Comparison of ENCODE assay signal across 24 mouse cellular contexts in genomic region chr12:12170581-12170980, GRCm38 (mm10).
DNase-seq lines count a peak whose midpoint lies in the region; ATAC-seq lines count a peak whose summit lies in the region.
"Had no signal": no experiment of that assay in that cellular context is flagged by ENCODE, and none has a peak within 500 bp of the region (broad histone marks: within the 10 kb centered on the region; RNA-seq: fewer than 3 reads in every experiment).

No protein-coding gene starts in this region.

- no peaks in the 10 kb centered on the region for H3K9me3 ChIP-seq in intestine, embryonic 14.5 days (ENCODE audit: control insufficient read depth, low read length)
- H3K9me3 ChIP-seq in intestine, embryonic 15.5 days = no peaks in the 10 kb centered on the region
- H3K9me3 ChIP-seq in kidney, embryonic 16.5 days (ENCODE audit: low read length) = no peaks in the 10 kb centered on the region
- H3K9me3 ChIP-seq: embryonic facial prominence, embryonic 10.5 days; embryonic facial prominence, embryonic 12.5 days; forebrain, embryonic 13.5 days; forebrain, embryonic 15.5 days had no signal

- DNase-seq in intestine, embryonic 14.5 days (ENCODE audit: low spot score) = peak; percentile 12
- peak; percentile 34 for DNase-seq in kidney, adult 9 months
- DNase-seq in kidney, postnatal 10 days = peak; percentile 19
- no peak for DNase-seq in kidney, adult 18-20 months
- DNase-seq: adrenal gland, adult 8-10 months; adrenal gland, postnatal 14 days; adrenal gland, postnatal 36 days; B cell, adult 2 months; cerebellum, adult 11-12 months; cerebellum, adult 2 months; cerebellum, adult 9-10 months; cerebellum, postnatal 10 days; cerebellum, postnatal 25 days had no signal

- no peaks in the 10 kb centered on the region for H3K4me1 ChIP-seq in intestine, embryonic 14.5 days (replicated peaks; ENCODE audit: control insufficient read depth, insufficient read depth, low read length)
- H3K4me1 ChIP-seq in intestine, embryonic 15.5 days (replicated peaks) = no peaks in the 10 kb centered on the region
- H3K4me1 ChIP-seq in kidney, embryonic 16.5 days (ENCODE audit: insufficient read depth, low read length) = no peaks in the 10 kb centered on the region
- H3K4me1 ChIP-seq: embryonic facial prominence, embryonic 10.5 days; embryonic facial prominence, embryonic 12.5 days; forebrain, embryonic 13.5 days; forebrain, embryonic 15.5 days had no signal

- 41% methylated on average over 2 of the region's 2 CpGs for WGBS in intestine, embryonic 14.5 days
- 48% methylated on average over 2 of the region's 2 CpGs for WGBS in intestine, embryonic 15.5 days
- 32% methylated on average over 2 of the region's 2 CpGs for WGBS in kidney, embryonic 16.5 days

- no peak for ATAC-seq in intestine, embryonic 14.5 days (replicated peaks; ENCODE audit: low FRiP score, low TSS enrichment, low read depth)
- ATAC-seq in intestine, embryonic 15.5 days = no peak
- no peak for ATAC-seq in kidney, embryonic 16.5 days (ENCODE audit: low FRiP score, low TSS enrichment)
- ATAC-seq: activated CD4-positive, CD25-positive, alpha-beta regulatory T cell, adult 4 months; CD4-positive, CD25-positive, alpha-beta regulatory T cell, adult 4 months; forebrain, embryonic 13.5 days; forebrain, embryonic 15.5 days; Patski had no signal

- no peak overlapping the region for H3K27ac ChIP-seq in intestine, embryonic 14.5 days (ENCODE audit: low read depth)
- H3K27ac ChIP-seq in intestine, embryonic 15.5 days = no peak overlapping the region
- no peak overlapping the region for H3K27ac ChIP-seq in kidney, embryonic 16.5 days (ENCODE audit: low read length)
- H3K27ac ChIP-seq: embryonic facial prominence, embryonic 10.5 days; embryonic facial prominence, embryonic 12.5 days; forebrain, embryonic 13.5 days; forebrain, embryonic 15.5 days had no signal

- H3K4me2 ChIP-seq in intestine, embryonic 14.5 days (ENCODE audit: low read length) = no peak overlapping the region
- H3K4me2 ChIP-seq in intestine, embryonic 15.5 days (replicated peaks) = no peak overlapping the region
- H3K4me2 ChIP-seq in kidney, embryonic 16.5 days (replicated peaks; ENCODE audit: low read depth, low read length) = no peak overlapping the region
- H3K4me2 ChIP-seq: embryonic facial prominence, embryonic 12.5 days; forebrain, embryonic 13.5 days; forebrain, embryonic 15.5 days had no signal

- no peak overlapping the region for H3K4me3 ChIP-seq in intestine, embryonic 14.5 days (ENCODE audit: low read depth, low read length)
- no peak overlapping the region for H3K4me3 ChIP-seq in intestine, embryonic 15.5 days (replicated peaks)
- H3K4me3 ChIP-seq in kidney, embryonic 16.5 days (ENCODE audit: low read length) = no peak overlapping the region
- H3K4me3 ChIP-seq: embryonic facial prominence, embryonic 10.5 days; embryonic facial prominence, embryonic 12.5 days; forebrain, embryonic 13.5 days; forebrain, embryonic 15.5 days had no signal

- no peak overlapping the region for H3K9ac ChIP-seq in intestine, embryonic 14.5 days (ENCODE audit: low read length)
- H3K9ac ChIP-seq in intestine, embryonic 15.5 days = no peak overlapping the region
- H3K9ac ChIP-seq in kidney, embryonic 16.5 days (replicated peaks; ENCODE audit: low read length) = no peak overlapping the region
- H3K9ac ChIP-seq: embryonic facial prominence, embryonic 12.5 days; forebrain, embryonic 13.5 days; forebrain, embryonic 15.5 days had no signal

- no peaks in the 10 kb centered on the region for H3K27me3 ChIP-seq in intestine, embryonic 14.5 days (replicated peaks; ENCODE audit: control insufficient read depth, insufficient read depth, low read length)
- H3K27me3 ChIP-seq in intestine, embryonic 15.5 days (replicated peaks) = no peaks in the 10 kb centered on the region
- no peaks in the 10 kb centered on the region for H3K27me3 ChIP-seq in kidney, embryonic 16.5 days (ENCODE audit: insufficient read depth, low read length)
- H3K27me3 ChIP-seq: CH12.LX; embryonic facial prominence, embryonic 12.5 days; forebrain, embryonic 13.5 days; forebrain, embryonic 15.5 days had no signal

- no peaks in the 10 kb centered on the region for H3K36me3 ChIP-seq in intestine, embryonic 14.5 days (ENCODE audit: control insufficient read depth, insufficient read depth, low read length)
- no peaks in the 10 kb centered on the region for H3K36me3 ChIP-seq in intestine, embryonic 15.5 days
- H3K36me3 ChIP-seq in kidney, embryonic 16.5 days (ENCODE audit: insufficient read depth, low read length) = no peaks in the 10 kb centered on the region
- H3K36me3 ChIP-seq: embryonic facial prominence, embryonic 10.5 days; embryonic facial prominence, embryonic 12.5 days; forebrain, embryonic 15.5 days; G1E had no signal
